Mouse (Mus musculus): ENCODE data around the gene Insc.

- TF ChIP-seq CTCF (conservative IDR thresholded peaks at IDR 0.05; ENCODE audit: low read length): no peak
- no peak for TF ChIP-seq POU5F1 (IDR thresholded peaks at IDR 0.05; ENCODE audit: borderline replicate concordance, low read length)
Measured at GRCm38 (mm10) chr7:114837268-114837667, 93.8 kb downstream of the Insc start.
